Mouse (Mus musculus): ENCODE measurements around the gene Tanc1.

- TF ChIP-seq CTCF (IDR thresholded peaks at IDR 0.05) = no peak
- no peak for TF ChIP-seq EP300 (IDR thresholded peaks at IDR 0.05; ENCODE audit: insufficient read depth, low read depth, low read length)
These were observed 76.6 kb downstream of the Tanc1 start for GRCm38 (mm10) chr2:59688261-59689104.
